Mouse (Mus musculus) spleen, postnatal 0 days (tissue): ENCODE results near the gene Zfp119b. TPM values are rescaled to one million over a fixed set of nuclear protein-coding genes. Genes with fewer than 3 reads are reported as not detected.

Source experiments
- polyA plus RNA-seq: library from polyadenylated mRNA; unstranded; fragments of >200 nt; fragmentation: Nextera tagmentation; extraction: Ambion mirVana; gene quantifications from 2 replicates; pipeline ENCODE4 v1.2.1, GENCODE M21; 2015

Gene Zfp119b
- polyA plus RNA-seq = 3.7 and 4.5 TPM in 2 replicates

DNA sequence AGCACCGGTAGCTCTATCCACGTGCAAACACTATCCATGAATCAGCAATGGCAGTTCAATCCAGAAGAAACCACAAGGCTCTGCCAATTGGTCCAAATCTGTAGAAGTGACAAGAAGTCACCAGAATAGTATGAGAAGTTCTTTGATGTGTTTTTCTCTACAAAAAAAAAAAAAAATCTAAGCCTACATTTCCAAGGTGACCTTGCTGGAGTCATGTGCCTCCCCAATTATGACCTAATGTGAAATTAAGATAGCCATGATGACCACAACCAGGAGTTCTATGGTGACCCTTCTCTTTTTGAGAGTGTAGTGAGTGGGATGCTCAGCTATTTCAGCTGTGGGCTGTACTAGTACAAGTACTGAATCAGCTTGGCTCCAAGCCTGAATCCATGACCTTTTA, at the start of gene Zfp119b:
Gene Zfp119b, minus strand, starts transcription at position 101 of the 400 bp plus-strand sequence.

GRCm38 (mm10) chr17:55986030-55986961, 37.0 kb upstream of the Zfp119b start, which contains the start of gene Fsd1:
Gene Fsd1, plus strand, starts transcription at chr17:55986509.

DNA sequence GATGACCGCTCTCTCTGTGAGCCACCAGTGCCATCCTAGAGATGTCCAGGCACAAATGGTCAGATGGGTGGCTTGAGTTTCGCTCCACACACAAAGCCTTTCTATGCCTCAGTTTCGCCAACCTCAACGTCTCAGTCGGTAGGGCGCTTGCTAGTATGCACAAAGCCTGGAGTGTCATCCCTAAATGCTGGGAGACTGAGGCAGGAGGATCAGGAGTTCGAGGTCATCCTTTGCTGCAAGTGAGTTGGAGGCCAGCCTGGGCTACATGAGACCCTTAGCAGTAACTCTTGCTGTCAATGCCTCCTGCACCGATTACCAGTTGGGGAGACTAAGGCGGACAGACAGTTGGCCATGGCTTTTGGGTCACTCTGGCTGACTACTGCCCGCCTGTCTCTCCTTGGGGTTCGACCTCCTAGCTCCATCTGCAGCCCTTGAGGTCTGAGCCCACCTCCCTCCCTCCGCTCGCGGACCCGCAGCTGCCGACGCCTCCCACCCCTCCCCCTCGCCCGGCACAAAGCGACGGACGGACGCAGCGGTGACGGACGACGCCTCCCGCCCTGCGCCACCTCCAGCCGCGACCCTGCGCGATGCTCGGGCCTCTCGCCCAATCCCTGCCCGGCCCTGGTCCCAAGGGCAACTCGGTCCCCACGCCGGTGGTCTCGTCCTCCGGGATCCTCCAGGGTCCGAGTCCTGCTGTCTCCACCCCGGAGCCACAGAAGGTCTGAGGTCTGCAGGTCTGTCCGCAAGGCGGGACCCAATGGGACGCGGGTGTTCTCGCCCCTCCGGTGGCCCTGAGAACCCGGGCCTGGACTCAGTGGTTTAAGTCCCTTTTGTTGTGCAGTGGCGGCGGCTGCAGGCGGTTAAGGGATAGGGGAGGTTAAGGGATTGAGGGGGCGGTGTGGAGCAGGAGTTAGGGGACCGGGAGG, 20.9 kb upstream of the Zfp119b start, which contains the start of gene Shd:
Gene Shd, plus strand, starts transcription at position 502 of the 926 bp plus-strand sequence.

DNA sequence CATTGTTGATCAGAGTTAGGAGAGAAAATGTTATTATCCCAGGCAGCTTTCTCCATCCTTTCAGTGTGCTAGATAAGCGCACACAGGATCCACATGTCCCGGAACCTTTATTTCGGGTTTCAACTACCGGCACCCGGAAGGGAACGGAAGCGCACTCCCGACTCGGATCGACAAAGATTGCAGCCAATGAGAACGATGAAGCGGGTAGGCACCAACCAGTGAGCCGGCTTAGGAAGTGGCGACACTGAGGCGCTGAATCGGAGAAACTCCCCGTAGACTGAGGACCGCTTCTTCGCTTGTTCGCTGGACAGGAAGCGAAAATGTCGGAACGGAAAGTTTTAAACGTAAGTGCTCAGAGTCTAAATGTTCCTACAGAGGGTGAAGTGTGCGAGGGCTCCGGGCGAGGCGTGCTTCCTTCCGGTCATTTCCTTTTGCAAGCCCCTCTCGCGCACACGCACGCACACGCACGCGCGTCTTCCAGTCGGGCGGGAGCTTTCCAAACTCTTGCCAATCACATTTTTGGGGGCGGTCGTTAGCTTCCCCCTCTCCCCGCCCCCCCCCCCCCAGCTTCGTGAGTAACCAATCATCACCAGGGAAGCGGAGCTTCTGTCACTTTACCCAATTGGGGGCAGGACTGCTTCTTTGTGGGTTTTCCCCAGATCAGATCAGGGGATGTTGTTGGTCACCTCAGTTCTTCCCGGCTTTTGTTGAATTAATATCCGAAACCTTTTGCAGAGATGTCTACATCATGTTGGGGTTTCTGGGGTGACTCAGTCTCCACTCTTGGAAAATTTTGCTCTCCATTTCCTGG, 9.8 kb upstream of the Zfp119b start, which contains the start of gene Yju2:
Gene Yju2, plus strand, starts transcription at position 182 of the 811 bp plus-strand sequence.

DNA sequence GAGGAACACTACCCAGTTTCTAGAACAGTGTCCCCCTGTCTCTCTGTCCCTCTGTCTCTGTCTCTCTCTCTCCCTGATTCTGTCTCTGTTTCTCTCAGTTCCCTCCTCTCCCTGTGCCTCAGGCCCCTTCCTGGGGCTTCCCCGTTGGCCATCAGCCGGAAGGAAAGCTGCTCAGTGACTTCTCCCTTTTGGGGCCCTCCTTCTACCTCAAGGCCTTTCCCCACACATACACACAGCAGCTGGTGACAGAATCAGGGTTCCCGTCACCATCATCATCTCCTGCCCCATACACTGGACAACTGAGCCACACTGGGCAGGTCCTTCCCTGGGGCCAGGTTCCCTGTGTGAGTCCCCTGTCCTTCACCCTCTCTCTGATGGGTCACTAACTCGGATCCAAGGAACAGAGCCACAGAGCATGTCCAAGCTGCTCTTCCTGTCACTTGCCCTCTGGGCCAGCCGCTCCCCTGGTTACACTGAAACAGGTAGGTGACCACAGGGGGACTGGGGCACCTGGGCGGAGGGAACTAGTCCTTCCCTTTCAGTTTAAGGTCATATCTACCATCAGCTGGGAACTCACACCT, 3.2 kb upstream of the Zfp119b start, which contains the start of gene Ebi3:
Gene Ebi3, plus strand, starts transcription at position 194 of the 581 bp plus-strand sequence.

Other genes starting within 250 kb of the Zfp119b start
- gene Pot1b, start 236.9 kb downstream of the Zfp119b start, polyA plus RNA-seq = 9.3 and 9.7 TPM in 2 replicates
- 3.6 and 5.5 TPM in 2 replicates for gene Adgre4, start 199.5 kb downstream of the Zfp119b start, polyA plus RNA-seq
- gene Zfp119a, start 70.6 kb downstream of the Zfp119b start, polyA plus RNA-seq = 3.9 and 4.4 TPM in 2 replicates
- 9.3 and 10.6 TPM in 2 replicates for gene Zfp959, start 57.4 kb downstream of the Zfp119b start, polyA plus RNA-seq
- gene Ebi3, start 3.1 kb upstream of the Zfp119b start, polyA plus RNA-seq = 19.6 and 28.1 TPM in 2 replicates
- gene Yju2, start 9.6 kb upstream of the Zfp119b start, polyA plus RNA-seq = 12.2 and 13.4 TPM in 2 replicates
- 2.1 and 2.7 TPM in 2 replicates for gene Shd, start 21.0 kb upstream of the Zfp119b start, polyA plus RNA-seq
- not detected in 2 replicates for gene Fsd1, start 37.0 kb upstream of the Zfp119b start, polyA plus RNA-seq
- 4.7 and 7.1 TPM in 2 replicates for gene Stap2, start 56.1 kb upstream of the Zfp119b start, polyA plus RNA-seq
- 11.8 and 15.7 TPM in 2 replicates for gene Mpnd, start 56.2 kb upstream of the Zfp119b start, polyA plus RNA-seq
- gene Sh3gl1, start 87.1 kb upstream of the Zfp119b start, polyA plus RNA-seq = 44.3 and 51.0 TPM in 2 replicates
- 15.4 and 16.3 TPM in 2 replicates for gene Chaf1a, start 90.9 kb upstream of the Zfp119b start, polyA plus RNA-seq
- gene Ubxn6, start 125.5 kb upstream of the Zfp119b start, polyA plus RNA-seq = 15.6 and 17.0 TPM in 2 replicates
- 54.4 and 62.0 TPM in 2 replicates for gene Hdgfl2, start 130.1 kb upstream of the Zfp119b start, polyA plus RNA-seq
- 0.06 and 0.11 TPM in 2 replicates for gene Plin4, start 160.3 kb upstream of the Zfp119b start, polyA plus RNA-seq
- 0.19 and 0.33 TPM in 2 replicates for gene Plin5, start 168.1 kb upstream of the Zfp119b start, polyA plus RNA-seq
- 69.0 and 83.3 TPM in 2 replicates for gene Lrg1, start 172.5 kb upstream of the Zfp119b start, polyA plus RNA-seq
- gene Sema6b, start 190.8 kb upstream of the Zfp119b start, polyA plus RNA-seq = 1.6 and 1.8 TPM in 2 replicates
- 6.0 and 8.1 TPM in 2 replicates for gene Tnfaip8l1, start 213.0 kb upstream of the Zfp119b start, polyA plus RNA-seq
- 42.6 and 43.0 TPM in 2 replicates for gene Mydgf, start 234.4 kb upstream of the Zfp119b start, polyA plus RNA-seq